Mouse (Mus musculus) ES-Bruce4 (cell line): ENCODE results near the gene Glycam1. TPM values are rescaled to one million over a fixed set of nuclear protein-coding genes. Genes with fewer than 3 reads are reported as not detected.
"Not testable (repeated sequence)": the region's sequence is repeated elsewhere in the genome, so short reads cannot be mapped to it uniquely, and the experiment has no call there.

Experiments used
- H3K27ac ChIP-seq: 2 replicates; pipeline ENCODE4 v1.5.1; 2012; ENCODE audit warnings: low read length, inconsistent platforms; ENCODE audit not compliant: insufficient read depth
- H3K27me3 ChIP-seq: 2 replicates; pipeline ENCODE4 v1.6.1; 2012; ENCODE audit warnings: mild to moderate bottlenecking, low read length, inconsistent platforms; ENCODE audit not compliant: control insufficient read depth, poor library complexity, insufficient read depth, severe bottlenecking
- H3K36me3 ChIP-seq: 2 replicates; pipeline ENCODE4 v1.6.1; 2012; ENCODE audit warnings: inconsistent platforms, mild to moderate bottlenecking, low read length, moderate library complexity; ENCODE audit not compliant: control insufficient read depth, poor library complexity, insufficient read depth, severe bottlenecking
- H3K4me1 ChIP-seq: one replicate; pipeline ENCODE4 v1.8.1; 2011; ENCODE audit warnings: low read length; ENCODE audit not compliant: control insufficient read depth, insufficient read depth
- H3K4me3 ChIP-seq: 2 replicates; pipeline ENCODE4 v1.5.1; 2011; ENCODE audit warnings: low read depth, mild to moderate bottlenecking, low read length
- H3K9ac ChIP-seq: 2 replicates; pipeline ENCODE4 v1.6.1; 2012; ENCODE audit warnings: low read depth, mild to moderate bottlenecking, inconsistent platforms; ENCODE audit not compliant: poor library complexity, severe bottlenecking
- H3K9me3 ChIP-seq: replicated peaks from 2 replicates; pipeline ENCODE4 v1.6.1; 2012; ENCODE audit warnings: mild to moderate bottlenecking, low read length, inconsistent platforms; ENCODE audit not compliant: control insufficient read depth, poor library complexity, insufficient read depth, severe bottlenecking
- CTCF ChIP-seq: IDR thresholded peaks from one replicate; pipeline ENCODE4 v1.8.1; 2011; ENCODE audit warnings: low read depth, low read length
- EP300 ChIP-seq: IDR thresholded peaks from 2 replicates; pipeline ENCODE4 v1.6.1; 2011; ENCODE audit warnings: low read depth, low read length; ENCODE audit not compliant: insufficient read depth
- POLR2A ChIP-seq: IDR thresholded peaks from one replicate; pipeline ENCODE4 v1.8.1; 2011; ENCODE audit warnings: low read length; ENCODE audit not compliant: insufficient read depth
- polyA plus RNA-seq: library from polyadenylated mRNA; stranded (reverse); fragments of >200 nt; gene quantifications from 2 replicates; pipeline ENCODE4 v1.2.4, GENCODE M21; 2011; ENCODE audit warnings: low read depth; ENCODE audit not compliant: missing spikeins, insufficient read depth, insufficient read length

Gene Glycam1
- polyA plus RNA-seq: not detected in 2 replicates

DNA sequence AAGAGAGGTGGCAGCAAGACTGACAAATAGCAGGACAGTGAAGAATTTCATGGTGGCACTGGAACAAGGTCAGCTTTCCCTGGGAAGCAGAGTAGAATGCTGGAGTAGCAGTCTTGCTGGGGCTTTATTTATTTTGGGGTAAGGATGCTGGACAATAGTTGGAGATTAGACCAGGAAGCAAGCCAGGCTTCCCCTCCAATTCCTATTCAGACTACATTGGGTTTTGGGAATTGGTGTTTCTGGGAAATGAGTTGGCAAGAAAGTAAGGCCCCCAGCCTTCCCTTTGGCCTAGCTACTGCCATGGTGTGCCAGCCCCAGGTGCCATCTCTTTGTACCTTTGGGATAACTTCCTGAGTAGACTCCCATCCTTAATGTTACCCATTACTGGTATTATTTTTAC lies at the start of gene Glycam1:
Gene Glycam1 (minus strand): TSS at position 101 of the 400 bp plus-strand sequence.
- TF ChIP-seq POLR2A: no peak
- no peak for TF ChIP-seq EP300
- no peak for TF ChIP-seq CTCF

DNA sequence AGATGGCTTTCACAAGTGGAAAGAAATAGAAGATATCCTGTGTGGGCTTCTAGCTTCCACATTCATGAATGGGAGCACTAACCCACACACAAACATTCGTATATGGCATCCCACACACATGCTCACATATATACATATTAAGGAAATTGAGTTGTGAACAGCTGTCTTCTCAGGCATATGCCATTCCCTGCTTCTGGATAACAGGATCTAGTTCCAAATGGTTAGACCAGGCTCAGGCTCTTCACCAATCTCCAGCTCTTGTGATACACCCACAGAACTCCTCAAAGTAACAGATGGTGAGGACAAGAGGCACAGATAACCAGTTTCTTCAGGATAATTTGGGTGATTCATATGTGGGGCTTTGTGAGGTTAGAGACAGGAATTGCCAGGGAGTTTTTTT lies 39.6 kb upstream of the Glycam1 start:
- Histone ChIP-seq H3K9me3 (peaks cover 20% of the 10 kb centered on the region), H3K9ac (no peak overlapping the region), H3K4me1 (no peaks in the 10 kb centered on the region), H3K4me3 (no peak overlapping the region), H3K27ac (no peak overlapping the region), H3K27me3 (no peaks in the 10 kb centered on the region), H3K36me3 (no peaks in the 10 kb centered on the region)
- TF ChIP-seq EP300 (no peak), CTCF (no peak), POLR2A (no peak)

More for the DNA sequence above, at the start of gene Glycam1:
- no peaks in the 10 kb centered on the region for H3K36me3 ChIP-seq
- H3K9me3 ChIP-seq: no peaks in the 10 kb centered on the region
- H3K4me3 ChIP-seq: no peak within 1 kb of the TSS
- H3K27ac ChIP-seq: no peak within 1 kb of the TSS
- H3K27me3 ChIP-seq: peaks cover 2% of the 10 kb centered on the region; the same call in 1 of the 2 replicates
- H3K9ac ChIP-seq: no peak within 1 kb of the TSS
- H3K4me1 ChIP-seq: no peaks in the 10 kb centered on the region

DNA sequence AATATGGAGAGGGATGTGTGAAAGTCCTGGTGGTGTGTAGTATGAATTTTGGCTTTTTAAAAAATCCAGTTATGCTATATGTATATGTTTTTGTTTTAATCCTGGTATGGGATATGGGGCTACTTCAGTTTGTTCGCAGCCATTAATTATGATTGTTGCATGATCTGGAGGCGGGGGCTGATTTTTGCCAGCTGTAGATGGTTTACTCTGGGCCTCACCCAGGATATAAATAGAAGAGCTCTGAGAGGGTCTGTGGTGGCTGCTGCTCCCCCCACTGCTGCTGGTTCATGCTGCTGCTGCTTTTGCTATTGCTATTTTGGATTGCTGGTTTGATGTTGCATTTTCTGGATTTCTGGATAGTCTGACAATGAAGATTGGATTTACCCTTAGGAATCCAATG lies 25.9 kb upstream of the Glycam1 start:
- peaks cover under 1% of the 10 kb centered on the region; the same call in 1 of the 2 replicates for H3K9me3 ChIP-seq

DNA sequence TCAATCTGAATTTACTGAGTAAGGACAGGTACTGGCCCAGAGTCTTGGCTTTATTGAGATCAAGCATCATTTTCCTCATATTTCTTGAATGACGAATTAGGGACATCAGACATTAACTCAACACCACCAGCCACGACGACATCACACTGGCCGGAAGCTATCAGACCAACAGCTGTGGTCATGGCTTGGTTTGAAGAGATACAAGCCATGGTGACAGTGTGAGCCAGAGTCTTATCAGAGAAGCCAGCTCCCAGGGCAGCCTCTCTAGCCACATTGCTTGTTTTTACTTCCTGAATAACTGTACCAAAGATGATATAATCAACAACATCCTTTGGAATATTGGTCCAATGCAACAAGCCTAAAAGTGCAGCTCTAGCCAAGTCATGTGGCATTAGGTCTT lies 22.9 kb upstream of the Glycam1 start:
- H3K27me3 ChIP-seq, H3K27ac ChIP-seq, H3K4me3 ChIP-seq, H3K9me3 ChIP-seq, H3K9ac ChIP-seq, H3K4me1 ChIP-seq, H3K36me3 ChIP-seq: not testable (repeated sequence)

More for the DNA sequence above, 25.9 kb upstream of the Glycam1 start:
- no peak overlapping the region for H3K27ac ChIP-seq
- no peaks in the 10 kb centered on the region for H3K27me3 ChIP-seq
- H3K9ac ChIP-seq: no peak overlapping the region
- H3K4me1 ChIP-seq: no peaks in the 10 kb centered on the region
- no peaks in the 10 kb centered on the region for H3K36me3 ChIP-seq
- no peak overlapping the region for H3K4me3 ChIP-seq
- no peak for TF ChIP-seq EP300

DNA sequence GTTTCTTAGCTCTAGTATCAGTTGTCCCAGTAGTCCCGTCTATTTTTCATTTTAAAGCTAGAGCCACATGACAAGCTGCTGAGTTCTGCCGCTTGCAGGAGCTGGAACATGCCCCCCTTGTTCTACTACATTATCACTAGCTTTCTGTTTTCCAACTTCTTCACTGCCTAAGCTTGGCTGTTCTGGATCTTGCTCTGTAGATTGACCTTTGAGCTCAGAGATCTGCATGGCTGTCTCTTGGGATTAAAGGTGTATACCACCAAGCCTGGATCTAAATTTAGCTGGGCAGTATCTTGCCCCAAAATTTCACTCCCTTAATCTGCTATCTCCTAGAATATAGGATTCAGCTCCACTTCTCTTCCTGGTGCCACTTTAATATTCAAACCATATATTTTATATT lies 21.0 kb upstream of the Glycam1 start:
- no peaks in the 10 kb centered on the region for H3K36me3 ChIP-seq
- no peaks in the 10 kb centered on the region; the same call in 1 of the 2 replicates for H3K27me3 ChIP-seq
- TF ChIP-seq POLR2A: no peak
- TF ChIP-seq CTCF: no peak
- TF ChIP-seq EP300: no peak
- no peak overlapping the region for H3K4me3 ChIP-seq
- H3K9ac ChIP-seq: no peak overlapping the region
- no peaks in the 10 kb centered on the region for H3K9me3 ChIP-seq
- H3K4me1 ChIP-seq: no peaks in the 10 kb centered on the region
- H3K27ac ChIP-seq: no peak overlapping the region

DNA sequence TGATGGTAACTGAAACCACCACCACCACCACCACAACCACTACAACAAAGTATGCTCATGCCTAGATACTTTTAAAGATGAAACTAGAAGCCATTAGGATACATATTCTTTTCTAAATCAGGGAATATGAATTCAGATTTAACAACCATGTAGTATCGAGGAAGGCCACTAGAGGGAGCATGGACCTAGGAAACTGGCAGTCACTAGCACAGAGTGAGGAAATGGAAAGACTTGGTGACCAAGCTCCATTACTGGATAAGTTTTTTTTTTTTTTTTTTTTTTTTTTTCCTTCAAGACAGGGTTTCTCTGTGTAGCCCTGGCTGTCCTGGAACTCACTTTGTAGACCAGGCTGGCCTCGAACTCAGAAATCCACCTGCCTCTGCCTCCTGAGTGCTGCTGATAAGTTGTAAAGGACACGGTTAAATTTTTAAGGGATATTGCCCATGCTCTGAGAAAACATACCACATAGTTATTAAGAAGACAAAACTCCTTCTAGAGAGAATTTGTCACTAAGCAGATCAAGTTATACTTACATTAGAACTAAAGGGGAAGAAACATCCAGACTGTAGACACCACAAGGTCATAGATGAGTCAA lies 12.7 kb downstream of the Glycam1 start:
- no peaks in the 10 kb centered on the region; the same call in 1 of the 2 replicates for H3K27me3 ChIP-seq
- no peak overlapping the region for H3K4me3 ChIP-seq
- TF ChIP-seq EP300 (no peak), CTCF (peak; percentile 4), POLR2A (no peak)
- H3K9me3 ChIP-seq: peaks cover 7% of the 10 kb centered on the region
- no peak overlapping the region for H3K9ac ChIP-seq
- no peaks in the 10 kb centered on the region; the same call in 1 of the 2 replicates for H3K36me3 ChIP-seq
- H3K4me1 ChIP-seq: no peaks in the 10 kb centered on the region
- no peak overlapping the region for H3K27ac ChIP-seq
